Mouse (Mus musculus): ENCODE measurements around the gene Cpsf4l. TPM values are rescaled to one million over a fixed set of nuclear protein-coding genes. Genes with fewer than 3 reads are reported as not detected.
"Not testable (repeated sequence)": the region's sequence is repeated elsewhere in the genome, so short reads cannot be mapped to it uniquely, and the experiment has no call there.

Cpsf4l gene
- polyA plus RNA-seq, 1 experiment from 2014 or later, result 0.50 TPM

GRCm38 (mm10) chr11:113660213-113660612 is 49.6 kb downstream of the Cpsf4l start:
- not testable (repeated sequence) for H3K4me1 ChIP-seq; H3K9me3 ChIP-seq; ATAC-seq (ENCODE audit: low FRiP score, low read depth); H3K4me3 ChIP-seq; H3K27me3 ChIP-seq; H3K4me2 ChIP-seq (replicated peaks); H3K27ac ChIP-seq (replicated peaks); H3K9ac ChIP-seq (replicated peaks)
- 96% methylated on average over 3 of the region's 3 CpGs for WGBS
- peaks cover 90% of the 10 kb centered on the region for H3K36me3 ChIP-seq

- no peaks in the 10 kb centered on the region for H3K27me3 ChIP-seq
- no peaks in the 10 kb centered on the region for H3K4me1 ChIP-seq
- no peak overlapping the region for H3K9ac ChIP-seq (replicated peaks)
- no peaks in the 10 kb centered on the region for H3K9me3 ChIP-seq
- WGBS, result 94% methylated on average over 4 of the region's 4 CpGs
- no peak overlapping the region for H3K4me3 ChIP-seq
- no peak for ATAC-seq (ENCODE audit: low FRiP score, low read depth)
- no peak overlapping the region for H3K4me2 ChIP-seq (replicated peaks)
- no peak overlapping the region for H3K27ac ChIP-seq (replicated peaks)
- H3K36me3 ChIP-seq, result peaks cover 97% of the 10 kb centered on the region
These were observed 51.1 kb downstream of the Cpsf4l start for GRCm38 (mm10) chr11:113658763-113659162.

GRCm38 (mm10) chr11:113658319-113658718 is 51.5 kb downstream of the Cpsf4l start:
- 88% methylated on average over 8 of the region's 8 CpGs for WGBS
- Histone ChIP-seq H3K36me3 (peaks cover 97% of the 10 kb centered on the region), H3K9ac (replicated peaks) (no peak overlapping the region), H3K4me2 (replicated peaks) (no peak overlapping the region), H3K4me1 (no peaks in the 10 kb centered on the region), H3K27me3 (no peaks in the 10 kb centered on the region), H3K9me3 (no peaks in the 10 kb centered on the region), H3K4me3 (no peak overlapping the region), H3K27ac (replicated peaks) (no peak overlapping the region)
- no peak for ATAC-seq (ENCODE audit: low FRiP score, low read depth)

GRCm38 (mm10) chr11:113657221-113657620 is 52.6 kb downstream of the Cpsf4l start:
- 84% methylated on average over 4 of the region's 4 CpGs for WGBS
- Histone ChIP-seq H3K4me1 (0 out of 2 replicates have a peak, but pooled peaks cover 2% of the 10 kb centered on the region), H3K27me3 (no peaks in the 10 kb centered on the region), H3K9ac (replicated peaks) (no peak overlapping the region), H3K4me2 (replicated peaks) (no peak overlapping the region), H3K36me3 (peaks cover 98% of the 10 kb centered on the region), H3K9me3 (no peaks in the 10 kb centered on the region), H3K4me3 (no peak overlapping the region), H3K27ac (replicated peaks) (no peak overlapping the region)
- ATAC-seq (ENCODE audit: low FRiP score, low read depth), result no peak

GRCm38 (mm10) chr11:113656511-113656932 is 53.3 kb downstream of the Cpsf4l start:
- no peak for ATAC-seq (ENCODE audit: low FRiP score, low read depth)

GRCm38 (mm10) chr11:113654561-113655270 is 55.1 kb downstream of the Cpsf4l start:
- WGBS, result 86% methylated on average over 18 of the region's 18 CpGs
- Histone ChIP-seq H3K9me3 (no peaks in the 10 kb centered on the region), H3K4me1 (peaks cover 20% of the 10 kb centered on the region), H3K4me2 (replicated peaks) (no peak overlapping the region), H3K4me3 (no peak overlapping the region), H3K36me3 (peaks cover 82% of the 10 kb centered on the region), H3K27me3 (no peaks in the 10 kb centered on the region), H3K27ac (replicated peaks) (no peak overlapping the region), H3K9ac (replicated peaks) (no peak overlapping the region)
- ATAC-seq (ENCODE audit: low FRiP score, low read depth), result no peak

More at GRCm38 (mm10) chr11:113656511-113656932, 53.3 kb downstream of the Cpsf4l start:
- H3K4me2 ChIP-seq (replicated peaks), result no peak overlapping the region
- WGBS, result 91% methylated on average over 8 of the region's 8 CpGs
- H3K4me3 ChIP-seq, result no peak overlapping the region
- H3K27ac ChIP-seq (replicated peaks), result no peak overlapping the region
- no peaks in the 10 kb centered on the region for H3K9me3 ChIP-seq
- H3K36me3 ChIP-seq, result peaks cover 98% of the 10 kb centered on the region
- H3K9ac ChIP-seq (replicated peaks), result no peak overlapping the region
- 0 out of 2 replicates have a peak, but pooled peaks cover 8% of the 10 kb centered on the region for H3K4me1 ChIP-seq
- no peaks in the 10 kb centered on the region for H3K27me3 ChIP-seq

GRCm38 (mm10) chr11:113654105-113654504 is 55.7 kb downstream of the Cpsf4l start:
- Histone ChIP-seq H3K4me3 (no peak overlapping the region), H3K27me3 (no peaks in the 10 kb centered on the region), H3K9me3 (no peaks in the 10 kb centered on the region), H3K4me1 (peaks cover 22% of the 10 kb centered on the region), H3K4me2 (replicated peaks) (no peak overlapping the region), H3K9ac (replicated peaks) (no peak overlapping the region), H3K27ac (replicated peaks) (no peak overlapping the region), H3K36me3 (peaks cover 76% of the 10 kb centered on the region)
- no peak for ATAC-seq (ENCODE audit: low FRiP score, low read depth)
- 93% methylated on average over 15 of the region's 15 CpGs for WGBS

- Histone ChIP-seq H3K4me1 (peaks cover 33% of the 10 kb centered on the region), H3K4me2 (replicated peaks) (no peak overlapping the region), H3K9me3 (no peaks in the 10 kb centered on the region), H3K36me3 (peaks cover 60% of the 10 kb centered on the region), H3K27ac (replicated peaks) (no peak overlapping the region), H3K9ac (replicated peaks) (no peak overlapping the region), H3K27me3 (peaks cover 4% of the 10 kb centered on the region; the same call in 1 of the 2 replicates), H3K4me3 (no peak overlapping the region)
- WGBS, result 89% methylated on average over 6 of the region's 6 CpGs
- ATAC-seq (ENCODE audit: low FRiP score, low read depth), result no peak
These were observed 57.3 kb downstream of the Cpsf4l start for GRCm38 (mm10) chr11:113652516-113652915.

- H3K36me3 ChIP-seq, result peaks cover 54% of the 10 kb centered on the region
- no peak; the same call in 1 of the 2 replicates for ATAC-seq (ENCODE audit: low FRiP score, low read depth)
- H3K27ac ChIP-seq (replicated peaks), result peak overlapping the region; percentile 58
- peaks cover 8% of the 10 kb centered on the region for H3K27me3 ChIP-seq
- 43% methylated on average over 8 of the region's 8 CpGs for WGBS
- H3K4me1 ChIP-seq, result peaks cover 33% of the 10 kb centered on the region
- H3K4me3 ChIP-seq, result no peak overlapping the region
- H3K4me2 ChIP-seq (replicated peaks), result peak overlapping the region; percentile 5; the same call in 1 of the 2 replicates
- no peak overlapping the region for H3K9ac ChIP-seq (replicated peaks)
- H3K9me3 ChIP-seq, result no peaks in the 10 kb centered on the region
These were observed 57.9 kb downstream of the Cpsf4l start for GRCm38 (mm10) chr11:113651907-113652273.

- peak overlapping the region; percentile 73 for H3K4me2 ChIP-seq (replicated peaks)
- H3K36me3 ChIP-seq, result peaks cover 48% of the 10 kb centered on the region
- no peak for ATAC-seq (ENCODE audit: low FRiP score, low read depth)
These were observed 58.5 kb downstream of the Cpsf4l start for GRCm38 (mm10) chr11:113651206-113651906.

GRCm38 (mm10) chr11:113649353-113650210 is 60.2 kb downstream of the Cpsf4l start, which contains the start of gene Slc39a11:
Gene Slc39a11, minus strand, starts transcription at chr11:113650079.
- Histone ChIP-seq H3K4me2 (replicated peaks) (peak within 1 kb of the TSS; percentile 73), H3K9ac (replicated peaks) (peak within 1 kb of the TSS; percentile 90), H3K4me3 (peak within 1 kb of the TSS; percentile 96), H3K36me3 (peaks cover 31% of the 10 kb centered on the region), H3K9me3 (no peaks in the 10 kb centered on the region), H3K27me3 (peaks cover 15% of the 10 kb centered on the region), H3K4me1 (peaks cover 33% of the 10 kb centered on the region), H3K27ac (replicated peaks) (peak within 1 kb of the TSS; percentile 92)
- ATAC-seq (ENCODE audit: low FRiP score, low read depth), result peak; percentile 81
- WGBS, result under 1% methylated on average over 89 of the region's 91 CpGs

More at GRCm38 (mm10) chr11:113651206-113651906, 58.5 kb downstream of the Cpsf4l start:
- Histone ChIP-seq H3K27me3 (peaks cover 8% of the 10 kb centered on the region), H3K4me3 (no peak overlapping the region), H3K9me3 (no peaks in the 10 kb centered on the region), H3K9ac (replicated peaks) (no peak overlapping the region), H3K4me1 (peaks cover 33% of the 10 kb centered on the region), H3K27ac (replicated peaks) (peak overlapping the region; percentile 92)
- 69% methylated on average over 22 of the region's 22 CpGs for WGBS
